Mouse (Mus musculus) CH12.LX (cell line): ENCODE measurements around the gene Rsph14. TPM values are rescaled to one million over a fixed set of nuclear protein-coding genes. Genes with fewer than 3 reads are reported as not detected.

Source experiments
- DNase-seq: peaks from one replicate; pipeline ENCODE4 v3.0.0-alpha.2; 2013; ENCODE audit errors: extremely low read depth
- H3K27ac ChIP-seq: 2 replicates; pipeline ENCODE4 v1.5.1; 2012; ENCODE audit warnings: low read depth, mild to moderate bottlenecking, control low read depth, moderate library complexity; ENCODE audit not compliant: insufficient read depth
- H3K27me3 ChIP-seq: replicated peaks from 2 replicates; pipeline ENCODE3; 2012; ENCODE audit warnings: inconsistent platforms
- H3K36me3 ChIP-seq, 2 experiments: replicated peaks in 1 of 2; 2 replicates each; pipeline versions ENCODE3 to v1.6.1; 2012; ENCODE audit warnings: inconsistent platforms in 1 of 2, low read length in 1 of 2, mild to moderate bottlenecking in 1 of 2, mixed read lengths in 1 of 2, moderate library complexity in 1 of 2; ENCODE audit not compliant: control insufficient read depth in 1 of 2, insufficient read depth in 1 of 2
- H3K4me1 ChIP-seq, 2 experiments: 2 replicates each; pipeline ENCODE4 v1.6.1; 2012; ENCODE audit warnings: inconsistent platforms in 1 of 2, moderate library complexity in 1 of 2; ENCODE audit not compliant: insufficient read depth in 2 of 2, control insufficient read depth in 1 of 2
- H3K4me2 ChIP-seq: 2 replicates; pipeline ENCODE4 v1.6.1; 2012; ENCODE audit warnings: low read depth, mild to moderate bottlenecking, control low read depth; ENCODE audit not compliant: poor library complexity, insufficient read depth, severe bottlenecking
- H3K4me3 ChIP-seq, 3 experiments: fragments of 150-350 bp in 1 of 3; sonication (generic) in 1 of 3; replicated peaks in 1 of 3; 2 replicates each; pipeline versions ENCODE3 to v1.5.1; 2011 to 2012; ENCODE audit warnings: low read depth in 2 of 3, low read length in 2 of 3, mild to moderate bottlenecking in 2 of 3, moderate library complexity in 2 of 3, control low read depth in 1 of 3, improper control_type of control experiment in 1 of 3, inconsistent platforms in 1 of 3, mixed read lengths in 1 of 3; ENCODE audit not compliant: poor library complexity in 1 of 3
- H3K79me2 ChIP-seq: replicated peaks from 2 replicates; pipeline ENCODE4 v1.6.1; 2012; ENCODE audit warnings: mild to moderate bottlenecking, moderate library complexity; ENCODE audit not compliant: control insufficient read depth, poor library complexity, insufficient read depth, severe bottlenecking; ENCODE audit errors: extremely low read depth
- H3K9ac ChIP-seq: 2 replicates; pipeline ENCODE4 v1.6.1; 2012; ENCODE audit warnings: low read depth, mild to moderate bottlenecking, control low read depth, moderate library complexity; ENCODE audit not compliant: insufficient read depth
- H3K9me3 ChIP-seq: replicated peaks from 2 replicates; pipeline ENCODE3; 2012; ENCODE audit warnings: low read length, inconsistent platforms, mixed read lengths
- BHLHE40 ChIP-seq: IDR thresholded peaks from 2 replicates; pipeline ENCODE4 v1.6.1; 2011; ENCODE audit warnings: mild to moderate bottlenecking, low read depth, low read length, improper control_type of control experiment
- CHD1 ChIP-seq: IDR thresholded peaks from 2 replicates; pipeline ENCODE4 v1.6.1; 2012; ENCODE audit warnings: low read depth, low read length, improper control_type of control experiment, inconsistent platforms
- CHD2 ChIP-seq: IDR thresholded peaks from 2 replicates; pipeline ENCODE4 v1.6.1; 2011; ENCODE audit warnings: low read length, improper control_type of control experiment
- CTCF ChIP-seq, 2 experiments: IDR thresholded peaks in 1 of 2; conservative IDR thresholded peaks in 1 of 2; 2 replicates each; pipeline ENCODE4 v1.5.1; 2011 to 2012; ENCODE audit warnings: low read depth in 2 of 2, low read length in 2 of 2, improper control_type of control experiment in 1 of 2, inconsistent platforms in 1 of 2, mild to moderate bottlenecking in 1 of 2, moderate library complexity in 1 of 2
- E2F4 ChIP-seq: IDR thresholded peaks from 2 replicates; pipeline ENCODE4 v1.6.1; 2011; ENCODE audit warnings: low read depth, low read length, improper control_type of control experiment; ENCODE audit not compliant: insufficient replicate concordance
- ELF1 ChIP-seq: IDR thresholded peaks from 2 replicates; pipeline ENCODE4 v1.6.1; 2014; ENCODE audit warnings: low read depth, mild to moderate bottlenecking, inconsistent platforms, low read length, improper control_type of control experiment
- EP300 ChIP-seq: IDR thresholded peaks from 2 replicates; pipeline ENCODE4 v1.6.1; 2011; ENCODE audit warnings: low read length, improper control_type of control experiment
- ETS1 ChIP-seq: conservative IDR thresholded peaks from 2 replicates; pipeline ENCODE4 v1.6.1; 2012; ENCODE audit warnings: low read depth, mild to moderate bottlenecking, inconsistent platforms, low read length, improper control_type of control experiment, moderate library complexity
- GABPA ChIP-seq: IDR thresholded peaks from 2 replicates; pipeline ENCODE4 v1.6.1; 2012; ENCODE audit warnings: low read depth, low read length, improper control_type of control experiment, inconsistent platforms; ENCODE audit not compliant: insufficient replicate concordance
- HCFC1 ChIP-seq: IDR thresholded peaks from 2 replicates; pipeline ENCODE4 v1.6.1; 2012; ENCODE audit warnings: low read depth, mild to moderate bottlenecking, inconsistent platforms, low read length, improper control_type of control experiment
- IRF4 ChIP-seq: IDR thresholded peaks from 2 replicates; pipeline ENCODE4 v1.6.1; 2014; ENCODE audit warnings: low read depth, mild to moderate bottlenecking, inconsistent platforms, low read length, improper control_type of control experiment
- JUN ChIP-seq: IDR thresholded peaks from 2 replicates; pipeline ENCODE4 v1.6.1; 2011; ENCODE audit warnings: low read depth, mild to moderate bottlenecking, low read length, improper control_type of control experiment, moderate library complexity; ENCODE audit not compliant: insufficient read depth
- JUND ChIP-seq: conservative IDR thresholded peaks from 2 replicates; pipeline ENCODE4 v1.6.1; 2011; ENCODE audit warnings: low read depth, low read length, improper control_type of control experiment
- KAT2A ChIP-seq: IDR thresholded peaks from 2 replicates; pipeline ENCODE4 v1.6.1; 2012; ENCODE audit warnings: low read length, improper control_type of control experiment, inconsistent platforms; ENCODE audit not compliant: insufficient replicate concordance
- MAFK ChIP-seq: IDR thresholded peaks from 2 replicates; pipeline ENCODE4 v1.6.1; 2011; ENCODE audit warnings: low read length, improper control_type of control experiment; ENCODE audit not compliant: insufficient replicate concordance
- MAX ChIP-seq: IDR thresholded peaks from 2 replicates; pipeline ENCODE4 v1.6.1; 2011; ENCODE audit warnings: low read length, improper control_type of control experiment
- MAZ ChIP-seq: IDR thresholded peaks from 2 replicates; pipeline ENCODE4 v1.6.1; 2012; ENCODE audit warnings: low read depth, mild to moderate bottlenecking, inconsistent platforms, low read length, improper control_type of control experiment, moderate library complexity
- MEF2A ChIP-seq: IDR thresholded peaks from 2 replicates; pipeline ENCODE4 v1.6.1; 2014; ENCODE audit warnings: low read depth, mild to moderate bottlenecking, inconsistent platforms, low read length, improper control_type of control experiment, borderline replicate concordance
- MXI1 ChIP-seq: IDR thresholded peaks from 2 replicates; pipeline ENCODE4 v1.6.1; 2011; ENCODE audit warnings: mild to moderate bottlenecking, low read depth, low read length, improper control_type of control experiment
- MYC ChIP-seq: IDR thresholded peaks from 2 replicates; pipeline ENCODE4 v1.6.1; 2011; ENCODE audit warnings: low read depth, mild to moderate bottlenecking, improper control_type of control experiment, low read length
- NELFE ChIP-seq: IDR thresholded peaks from 2 replicates; pipeline ENCODE4 v1.6.1; 2011; ENCODE audit warnings: low read depth, low read length, improper control_type of control experiment
- NRF1 ChIP-seq: IDR thresholded peaks from 2 replicates; pipeline ENCODE4 v1.6.1; 2014; ENCODE audit warnings: low read depth, mild to moderate bottlenecking, inconsistent platforms, low read length, improper control_type of control experiment, moderate library complexity
- PAX5 ChIP-seq: IDR thresholded peaks from 2 replicates; pipeline ENCODE4 v1.6.1; 2012; ENCODE audit warnings: low read length, inconsistent platforms, mixed read lengths
- POLR2A ChIP-seq: IDR thresholded peaks from 2 replicates; pipeline ENCODE4 v1.6.1; 2011; ENCODE audit warnings: low read depth, mild to moderate bottlenecking, improper control_type of control experiment, low read length
- POLR2AphosphoS2 ChIP-seq: IDR thresholded peaks from 2 replicates; pipeline ENCODE4 v1.6.1; 2011; ENCODE audit warnings: low read depth, low read length, improper control_type of control experiment
- RAD21 ChIP-seq: IDR thresholded peaks from 2 replicates; pipeline ENCODE4 v1.6.1; 2011; ENCODE audit warnings: low read depth, mild to moderate bottlenecking, low read length, improper control_type of control experiment, moderate library complexity
- RCOR1 ChIP-seq: conservative IDR thresholded peaks from 2 replicates; pipeline ENCODE4 v1.6.1; 2012; ENCODE audit warnings: low read depth, mild to moderate bottlenecking, inconsistent platforms, low read length, improper control_type of control experiment
- SIN3A ChIP-seq: IDR thresholded peaks from 2 replicates; pipeline ENCODE4 v1.6.1; 2012; ENCODE audit warnings: low read length, improper control_type of control experiment, inconsistent platforms
- SMC3 ChIP-seq: IDR thresholded peaks from 2 replicates; pipeline ENCODE4 v1.6.1; 2011; ENCODE audit warnings: low read depth, low read length, improper control_type of control experiment
- TBP ChIP-seq: conservative IDR thresholded peaks from 2 replicates; pipeline ENCODE4 v1.6.1; 2011; ENCODE audit warnings: low read depth, low read length, improper control_type of control experiment
- TCF12 ChIP-seq: IDR thresholded peaks from 2 replicates; pipeline ENCODE4 v1.6.1; 2014; ENCODE audit warnings: low read depth, mild to moderate bottlenecking, inconsistent platforms, low read length, improper control_type of control experiment
- UBTF ChIP-seq: IDR thresholded peaks from 2 replicates; pipeline ENCODE4 v1.6.1; 2012; ENCODE audit warnings: low read depth, mild to moderate bottlenecking, inconsistent platforms, low read length, improper control_type of control experiment, moderate library complexity
- USF1 ChIP-seq: IDR thresholded peaks from 2 replicates; pipeline ENCODE4 v1.6.1; 2014; ENCODE audit warnings: low read depth, mild to moderate bottlenecking, inconsistent platforms, low read length, improper control_type of control experiment
- USF2 ChIP-seq: conservative IDR thresholded peaks from 2 replicates; pipeline ENCODE4 v1.6.1; 2011; ENCODE audit warnings: low read depth, low read length, improper control_type of control experiment
- ZC3H11A ChIP-seq: IDR thresholded peaks from 2 replicates; pipeline ENCODE4 v1.6.1; 2012; ENCODE audit warnings: low read depth, mild to moderate bottlenecking, inconsistent platforms, low read length, improper control_type of control experiment
- ZKSCAN1 ChIP-seq: IDR thresholded peaks from 2 replicates; pipeline ENCODE4 v1.6.1; 2012; ENCODE audit warnings: low read depth, inconsistent platforms, low read length, improper control_type of control experiment, borderline replicate concordance
- ZMIZ1 ChIP-seq: IDR thresholded peaks from 2 replicates; pipeline ENCODE4 v1.6.1; 2012; ENCODE audit warnings: low read depth, mild to moderate bottlenecking, inconsistent platforms, low read length, improper control_type of control experiment
- ZNF384 ChIP-seq: IDR thresholded peaks from 2 replicates; pipeline ENCODE4 v1.6.1; 2012; ENCODE audit warnings: low read depth, low read length, improper control_type of control experiment, inconsistent platforms
- dilution Hi-C: fragments of 300-500 bp; cut with MboI; formaldehyde crosslinking; loops from 2 replicates; pipeline ENCODE4 v1.14.3; 2020; ENCODE audit warnings: low sequenced_read_pairs; ENCODE audit not compliant: extremely low pct_unique_long_range_greater_than_20kb, extremely low pct_ligation_motif_present
- in situ Hi-C: fragments of 300-500 bp; cut with MboI; formaldehyde crosslinking; loops from 3 replicates; pipeline ENCODE4 v1.14.3; 2019; ENCODE audit warnings: low sequenced_read_pairs, low pct_ligation_motif_present, low pct_unique_long_range_greater_than_20kb, mixed read lengths
- polyA plus RNA-seq: library from polyadenylated mRNA; unstranded; fragments of >175 nt; gene quantifications from 2 replicates; pipeline ENCODE4 v1.2.1, GENCODE M21; 2012; ENCODE audit warnings: low read depth; ENCODE audit not compliant: insufficient read length
- total RNA-seq, 2 experiments: library from RNA; depleted of rRNA; stranded (reverse); fragments of 300-350 nt in 1 of 2; fragments of >200 nt in 1 of 2; gene quantifications; 2 replicates each; pipeline ENCODE4 v1.2.3; 2012 to 2014

The Rsph14 gene
- total and polyA plus RNA-seq, 3 experiments, result not detected

DNA sequence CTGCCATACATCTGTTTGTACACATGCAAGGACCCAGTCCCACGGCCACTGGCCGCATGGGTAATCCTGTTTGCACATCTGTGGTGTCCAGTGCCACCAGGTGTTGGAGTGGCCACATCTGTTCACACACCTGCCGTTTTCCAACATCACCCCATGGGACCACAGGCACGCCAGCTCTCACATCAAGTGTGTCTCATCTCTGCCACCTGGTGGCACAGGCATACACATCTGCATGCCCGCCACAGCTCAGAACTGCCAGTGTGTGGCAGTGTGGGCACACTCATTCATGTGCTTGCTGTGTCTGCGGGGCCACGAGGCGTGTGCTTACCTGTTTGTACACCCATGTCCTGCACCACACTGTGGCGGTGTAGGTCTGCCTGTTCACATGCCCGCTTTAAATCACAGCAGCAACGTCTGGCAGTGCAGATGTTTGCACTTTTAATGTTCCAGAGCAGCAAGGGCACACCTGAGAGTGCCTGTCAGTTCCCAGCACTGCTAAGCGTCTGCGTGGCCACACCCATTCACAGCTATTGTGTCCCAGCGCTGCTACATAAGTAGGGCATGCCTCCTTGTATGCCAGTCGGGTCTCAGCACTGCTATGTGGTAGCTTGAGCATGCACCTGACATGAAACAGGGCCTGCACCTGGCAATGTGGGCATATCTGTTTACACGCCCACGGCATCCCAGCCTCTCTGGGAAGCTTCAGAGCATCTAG lies 111.4 kb downstream of the Rsph14 start:
- H3K27ac ChIP-seq, result no peak overlapping the region
- in situ Hi-C loops, result no loop called here
- peaks cover 2% of the 10 kb centered on the region for H3K27me3 ChIP-seq
- H3K4me3 ChIP-seq, result no peak overlapping the region
- H3K79me2 ChIP-seq, result no peaks in the 10 kb centered on the region
- TF ChIP-seq ZKSCAN1, result no peak
- no peak for TF ChIP-seq JUN
- TF ChIP-seq MAFK, result no peak
- peak; percentile 75; the same call in 1 of the 2 replicates for TF ChIP-seq NELFE
- TF ChIP-seq CHD2, result no peak
- no peak for TF ChIP-seq ZMIZ1
- no peak for TF ChIP-seq ZNF384
- no peak for TF ChIP-seq ETS1
- TF ChIP-seq NRF1, result no peak
- TF ChIP-seq GABPA, result no peak
- TF ChIP-seq USF1, result no peak
- TF ChIP-seq MEF2A, result 0 out of 2 replicates have a peak, but pooled peaks have one; percentile 29
- TF ChIP-seq E2F4, result no peak
- no peak for TF ChIP-seq POLR2A
- no peak for TF ChIP-seq ELF1
- TF ChIP-seq MYC, result peak; percentile 77
- peak; percentile 13; the same call in 1 of the 2 replicates for TF ChIP-seq EP300
- TF ChIP-seq MAX, result peak; percentile 72; the same call in 1 of the 2 replicates
- TF ChIP-seq BHLHE40, result peak; percentile 57
- no peak for TF ChIP-seq HCFC1
- TF ChIP-seq KAT2A, result no peak
- TF ChIP-seq UBTF, result no peak
- no peak for TF ChIP-seq POLR2AphosphoS2
- no peak for TF ChIP-seq JUND
- TF ChIP-seq CTCF (conservative IDR thresholded peaks at IDR 0.05 in 1 of 2, IDR thresholded peaks at IDR 0.05 in 1 of 2; ENCODE audit: low read depth in 2 of 2, low read length in 2 of 2), result peak; percentile 51 to 100
- no peak for TF ChIP-seq TBP
- no peak for TF ChIP-seq PAX5
- no peak for TF ChIP-seq RCOR1
- TF ChIP-seq IRF4, result 0 out of 2 replicates have a peak, but pooled peaks have one; percentile 21
- TF ChIP-seq SIN3A, result no peak
- peak; percentile 68 for TF ChIP-seq RAD21
- TF ChIP-seq TCF12, result peak; percentile 98
- no peak for TF ChIP-seq MXI1
- TF ChIP-seq ZC3H11A, result no peak
- no peak for TF ChIP-seq MAZ
- TF ChIP-seq SMC3, result peak; percentile 67
- TF ChIP-seq CHD1, result no peak
- TF ChIP-seq USF2, result no peak
- H3K9me3 ChIP-seq, result no peaks in the 10 kb centered on the region
- H3K4me2 ChIP-seq, result no peak overlapping the region
- peaks cover 30 to 38% of the 10 kb centered on the region in 2 experiments for H3K4me1 ChIP-seq
- no peak overlapping the region for H3K9ac ChIP-seq
- no peaks in the 10 kb centered on the region for H3K36me3 ChIP-seq
- dilution Hi-C loops, result no loop called here
- peak; percentile 81 for DNase-seq
